Mouse (Mus musculus) ES-Bruce4 (cell line): ENCODE data around the gene Rabggta.

Experiments used
- CTCF ChIP-seq: IDR thresholded peaks from one replicate; pipeline ENCODE4 v1.8.1; 2011; ENCODE audit warnings: low read depth, low read length
- POLR2A ChIP-seq: IDR thresholded peaks from one replicate; pipeline ENCODE4 v1.8.1; 2011; ENCODE audit warnings: low read length; ENCODE audit not compliant: insufficient read depth

DNA sequence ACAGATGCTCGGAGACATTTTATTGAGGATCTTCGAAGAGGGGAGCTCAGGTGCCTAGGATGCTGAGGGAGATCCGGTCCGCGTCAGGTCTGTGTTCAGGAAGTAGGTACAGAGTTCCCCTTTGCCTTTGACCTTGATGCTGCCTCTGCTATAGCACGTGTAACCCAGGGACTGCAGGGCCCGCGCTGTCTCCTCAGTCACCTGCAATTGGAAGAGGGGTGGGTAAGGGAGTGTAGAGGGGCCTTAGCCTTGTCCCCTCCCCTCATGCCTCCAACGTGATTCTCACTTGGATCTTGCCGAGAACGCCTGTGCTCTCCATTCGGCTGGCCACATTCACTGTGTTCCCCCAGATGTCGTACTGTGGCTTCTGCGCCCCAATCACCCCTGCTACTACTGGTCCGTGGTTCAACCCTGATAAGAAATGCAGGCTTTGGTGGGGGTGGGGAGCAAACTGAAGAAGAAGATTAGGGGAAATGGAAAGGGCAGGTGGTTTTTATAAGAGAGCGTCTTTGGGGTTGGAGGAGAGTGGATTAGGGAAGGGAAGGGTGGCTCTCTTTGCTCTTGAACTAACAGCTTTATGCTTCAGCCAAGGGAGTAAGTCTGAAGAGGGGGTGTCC lies 47.1 kb upstream of the Rabggta start:
- TF ChIP-seq CTCF (no peak), POLR2A (no peak)
